Mouse (Mus musculus) E14TG2a.4 (cell line): ENCODE results near the gene Shkbp1.

Experiments
- CTCF ChIP-seq: conservative IDR thresholded peaks from 2 replicates; pipeline ENCODE4 v1.5.1; 2014; ENCODE audit warnings: low read length
- NANOG ChIP-seq: IDR thresholded peaks from 2 replicates; pipeline ENCODE4 v1.6.1; 2014; ENCODE audit warnings: borderline replicate concordance, low read length, mixed read lengths
- POU5F1 ChIP-seq: IDR thresholded peaks from 2 replicates; pipeline ENCODE4 v1.6.1; 2014; ENCODE audit warnings: low read length, borderline replicate concordance

GRCm38 (mm10) chr7:27371715-27372462 is 16.1 kb upstream of the Shkbp1 start:
- no peak for TF ChIP-seq CTCF
- TF ChIP-seq POU5F1: no peak
- no peak for TF ChIP-seq NANOG
